Mouse (Mus musculus): ENCODE measurements around the gene Nt5c3b. TPM values are rescaled to one million over a fixed set of nuclear protein-coding genes. Genes with fewer than 3 reads are reported as not detected.

Nt5c3b gene
- total RNA-seq, 2 experiments from 2014 or later: 45.6 to 50.0 TPM

DNA sequence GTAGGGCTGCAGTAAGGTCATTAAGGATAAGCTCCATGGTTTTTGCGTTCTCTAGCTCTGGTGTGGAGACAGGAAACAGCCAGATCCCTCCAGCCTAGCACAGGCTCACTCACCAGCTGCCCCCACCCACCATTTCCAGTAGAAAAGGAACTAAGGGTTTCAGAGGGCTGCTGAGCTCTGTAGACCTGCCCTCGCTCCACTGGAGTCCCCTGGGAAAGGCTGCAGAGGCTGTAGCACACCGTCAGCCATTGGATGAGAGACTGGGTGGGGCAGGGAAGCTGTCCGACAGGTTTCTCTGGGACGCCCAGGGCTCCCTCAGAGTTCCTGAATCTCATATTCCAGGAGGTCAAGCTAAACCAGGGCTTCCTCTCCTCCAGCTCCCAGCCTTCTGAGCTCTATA lies 55.0 kb downstream of the Nt5c3b start:
- no peak for DNase-seq (ENCODE audit: low spot score in 2 of 2)

DNA sequence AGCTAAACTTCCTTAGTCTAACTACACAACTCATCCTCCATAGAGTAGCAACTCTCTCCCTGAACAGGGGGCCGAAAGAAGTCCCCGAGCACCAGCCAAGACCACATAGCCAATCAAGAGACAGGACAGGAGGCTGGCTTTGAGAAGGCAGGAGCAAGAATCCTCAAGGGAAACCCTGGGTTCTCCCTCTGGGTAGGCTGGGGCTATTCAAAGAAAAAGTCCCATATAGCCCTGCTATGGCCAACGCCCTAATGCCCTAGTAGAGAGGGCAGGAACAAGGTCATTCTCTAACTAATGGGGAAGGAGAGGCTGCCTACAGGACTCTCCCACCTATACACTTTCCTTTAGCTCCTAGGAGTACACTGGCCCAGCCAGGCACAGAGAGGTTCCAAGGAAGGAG lies 56.6 kb downstream of the Nt5c3b start:
- DNase-seq (ENCODE audit: low spot score in 2 of 2): no peak

DNA sequence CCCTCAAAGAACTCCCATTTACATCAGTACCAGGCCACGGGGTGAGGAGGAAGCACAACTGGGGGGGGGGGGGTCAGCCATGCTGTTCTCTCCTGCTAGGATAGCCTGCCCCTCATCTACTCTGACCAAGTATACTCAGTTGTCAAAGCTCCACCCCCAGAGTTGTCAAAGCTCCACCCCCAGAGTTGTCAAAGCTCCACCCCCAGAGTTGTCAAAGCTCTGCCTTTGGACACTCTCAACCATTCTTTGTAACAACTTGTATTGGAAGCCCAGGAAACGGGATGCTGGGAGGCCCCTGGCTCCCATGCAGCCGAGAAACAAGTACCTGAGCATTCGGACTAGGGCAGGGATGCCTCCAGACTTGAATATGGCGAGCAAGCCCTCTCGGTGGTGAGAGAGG lies 58.9 kb downstream of the Nt5c3b start:
- DNase-seq (ENCODE audit: low spot score in 2 of 2): no peak

DNA sequence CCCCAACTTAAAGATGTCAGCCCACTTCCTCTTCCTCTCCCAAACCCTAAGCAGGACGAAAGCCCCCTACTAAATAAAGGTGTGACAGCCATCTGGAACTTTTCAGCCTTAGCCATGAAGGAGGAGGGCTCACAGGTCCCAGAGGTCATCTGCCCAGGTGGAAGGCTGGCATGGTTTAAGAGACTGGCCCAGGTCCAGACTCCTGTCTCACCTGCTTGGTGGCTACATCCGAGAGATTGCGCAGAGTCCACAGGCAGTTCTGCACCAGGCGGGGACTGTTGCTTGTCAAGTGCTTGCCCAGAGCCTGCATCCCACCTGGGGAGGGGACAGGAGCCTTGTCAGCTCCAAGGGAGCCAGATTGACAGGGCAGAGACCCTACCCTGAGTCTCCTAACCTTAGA lies 62.3 kb downstream of the Nt5c3b start:
- no peak for DNase-seq (ENCODE audit: low spot score in 2 of 2)

DNA sequence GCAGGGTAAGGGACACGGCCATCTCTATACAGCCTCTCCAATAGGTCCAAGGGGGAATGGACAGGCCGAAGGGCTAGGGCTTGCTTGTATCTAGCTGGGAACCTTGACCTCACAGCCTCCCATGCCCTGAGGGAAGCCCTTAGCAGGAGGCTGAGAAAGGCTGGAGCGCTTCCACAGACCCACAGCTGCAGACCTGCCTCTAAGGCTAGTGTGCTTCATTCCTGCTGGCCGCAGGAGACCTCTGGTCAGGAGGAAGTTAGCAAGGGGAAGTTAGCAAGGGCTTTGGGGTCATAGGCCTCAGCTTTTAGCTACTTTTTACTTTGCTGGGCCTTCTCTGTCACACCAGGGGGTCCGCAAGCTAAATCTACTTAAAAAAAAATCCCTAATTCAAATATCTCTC lies 63.2 kb downstream of the Nt5c3b start:
- no peak for DNase-seq (ENCODE audit: low spot score in 2 of 2)

DNA sequence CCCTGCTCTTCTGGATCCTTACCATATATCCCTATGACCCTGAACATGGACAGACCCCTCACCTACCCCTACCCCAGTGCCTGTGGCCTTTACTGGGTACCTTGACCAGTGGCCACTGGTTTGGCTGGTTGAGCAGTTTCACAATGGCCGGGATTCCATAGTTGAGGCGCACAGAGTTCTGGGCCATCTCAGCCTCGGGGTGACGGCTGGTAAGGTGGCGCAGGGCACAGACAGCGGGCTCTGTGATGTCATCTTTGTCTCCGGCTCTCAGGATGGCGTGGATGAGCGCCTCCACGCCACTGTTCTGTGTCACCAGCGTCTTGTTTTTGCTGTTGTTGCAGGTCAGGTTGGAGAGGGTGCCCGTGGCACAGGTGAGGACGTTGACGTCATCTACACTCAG lies 63.6 kb downstream of the Nt5c3b start:
- no peak for DNase-seq (ENCODE audit: low spot score in 2 of 2)

DNA sequence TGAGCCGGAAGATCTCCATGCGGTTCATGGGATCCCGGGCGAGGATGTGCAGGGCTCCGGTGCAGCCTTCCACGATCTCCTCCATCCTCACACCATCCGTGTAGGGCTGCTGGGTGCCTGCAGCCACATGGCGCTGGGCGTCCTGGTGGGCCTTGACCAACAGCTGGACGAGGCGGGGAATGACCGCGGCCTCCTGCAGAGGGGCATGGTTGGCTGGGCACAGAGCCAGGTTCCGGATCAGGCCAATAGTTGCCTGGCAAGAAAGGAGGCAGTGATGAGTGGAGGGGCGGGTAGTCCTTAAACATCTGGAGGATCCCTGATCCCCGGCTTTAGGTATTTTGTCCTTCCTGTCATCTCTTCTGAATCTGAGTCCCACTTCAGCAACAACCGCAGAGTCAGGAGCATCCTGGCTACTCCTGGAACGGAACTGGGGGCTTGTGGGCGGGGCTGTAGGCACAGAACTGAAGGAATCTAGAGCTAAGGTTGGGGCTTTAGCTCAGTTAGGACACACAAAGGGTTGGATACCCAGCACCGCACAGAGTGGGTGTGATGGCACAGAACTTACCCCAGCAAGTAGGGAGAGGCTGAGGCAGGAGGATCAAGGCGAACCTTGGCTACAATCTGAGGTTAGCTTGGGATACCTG lies 64.7 kb downstream of the Nt5c3b start:
- no peak for DNase-seq (ENCODE audit: low spot score in 2 of 2)

DNA sequence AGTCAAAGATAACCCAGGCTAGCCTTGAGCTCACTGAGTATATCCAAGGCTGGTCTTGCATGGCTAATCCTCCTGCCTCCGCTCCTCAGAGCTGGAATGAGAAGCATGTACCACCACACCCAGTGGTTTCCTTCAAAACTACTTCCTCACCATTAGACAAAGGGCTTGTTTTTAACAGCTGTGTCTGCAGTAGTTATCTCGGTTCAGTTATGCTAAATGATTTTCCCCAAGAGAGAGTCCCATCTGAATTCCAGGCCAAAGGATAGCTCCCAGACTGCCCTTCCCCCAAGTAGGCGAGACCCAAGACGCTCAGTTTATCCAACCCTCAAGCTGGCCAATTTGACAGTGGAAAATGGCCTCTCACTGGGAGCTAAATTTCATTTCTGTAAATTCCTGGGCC lies 65.6 kb downstream of the Nt5c3b start:
- DNase-seq (ENCODE audit: low spot score in 2 of 2): no peak

DNA sequence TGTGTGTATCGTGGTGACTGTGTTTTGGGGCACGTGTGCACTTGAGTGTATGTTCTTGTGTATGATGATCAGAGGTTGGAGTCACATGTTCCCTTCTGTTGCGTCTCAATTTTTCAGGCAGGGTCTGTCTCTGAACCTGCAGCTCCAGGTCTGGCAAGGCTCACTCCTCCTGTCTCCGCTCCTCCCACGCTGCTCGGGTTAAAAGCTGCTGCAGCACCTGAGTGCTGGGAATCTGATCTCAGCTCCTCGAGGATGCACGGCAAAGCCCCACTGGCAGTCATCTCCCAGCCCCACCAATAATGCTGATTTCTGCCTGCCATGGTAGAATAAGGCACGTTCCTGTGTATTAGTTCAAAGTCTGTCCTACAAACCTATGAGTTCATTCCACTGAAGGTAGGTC lies 66.5 kb downstream of the Nt5c3b start:
- no peak for DNase-seq (ENCODE audit: low spot score in 2 of 2)

Small RNA genes within 50 kb of the gene (microRNA-seq; reads per million reads assigned to microRNA genes)
- gene Gm27374 (ENCODE audit: borderline number of aligned reads in 2 of 2) (0 reads per million in 2 experiments), gene Mir7116 (ENCODE audit: borderline number of aligned reads in 2 of 2) (0 reads per million in 2 experiments)

Other genes with a start within 250 kb of the Nt5c3b start
- gene Krt9, start 248.6 kb downstream of the Nt5c3b start, total RNA-seq (2021): not detected
- gene Krt14, start 234.3 kb downstream of the Nt5c3b start, total RNA-seq (2021): under 1 TPM in 1 of 2 experiments, not detected in 1; 0.54 TPM
- not detected for gene Krt16, start 192.9 kb downstream of the Nt5c3b start, total RNA-seq (2021)
- not detected for gene Krt17, start 180.8 kb downstream of the Nt5c3b start, total RNA-seq (2021)
- gene Krt42, start 171.9 kb downstream of the Nt5c3b start, total RNA-seq (2021): not detected
- gene Eif1, start 121.9 kb downstream of the Nt5c3b start, total RNA-seq (2021): 1,000 to 10,000 TPM; 1,436 to 1,462 TPM
- gene Gast, start 107.4 kb downstream of the Nt5c3b start, total RNA-seq (2021): not detected
- gene Hap1, start 85.7 kb downstream of the Nt5c3b start, total RNA-seq (2021): 10 to 100 TPM; 46.9 to 49.7 TPM
- gene Jup, start 44.0 kb downstream of the Nt5c3b start, total RNA-seq (2021): 10 to 100 TPM; 55.3 to 64.5 TPM
- 10 to 100 TPM; 26.3 to 33.5 TPM for gene P3h4, start 27.0 kb downstream of the Nt5c3b start, total RNA-seq (2021)
- gene Fkbp10, start 26.1 kb downstream of the Nt5c3b start, total RNA-seq (2021): 10 to 100 TPM; 13.4 to 19.0 TPM
- under 1 TPM; 0.67 to 0.96 TPM for gene Klhl10, start 109 bp upstream of the Nt5c3b start, total RNA-seq (2021)
- 10 to 100 TPM; 51.5 to 58.3 TPM for gene Klhl11, start 30.9 kb upstream of the Nt5c3b start, total RNA-seq (2021)
- 1,000 to 10,000 TPM; 1,875 to 2,782 TPM for gene Acly, start 86.2 kb upstream of the Nt5c3b start, total RNA-seq (2021)
- gene Ttc25, start 103.8 kb upstream of the Nt5c3b start, total RNA-seq (2021): 10 to 100 TPM in 1 of 2 experiments, 1 to 10 TPM in 1; 8.8 to 18.8 TPM
- 10 to 100 TPM; 33.2 to 40.6 TPM for gene Cnp, start 133.1 kb upstream of the Nt5c3b start, total RNA-seq (2021)
- 10 to 100 TPM; 31.2 to 31.8 TPM for gene Nkiras2, start 177.4 kb upstream of the Nt5c3b start, total RNA-seq (2021)
- 100 to 1,000 TPM; 210 to 238 TPM for gene Dnajc7, start 178.4 kb upstream of the Nt5c3b start, total RNA-seq (2021)

Measured in adrenal gland, adult 18-20 months (tissue).